12 mouse cellular contexts compared by ENCODE assay signal in genomic region chr10:70655828-70656227, GRCm38 (mm10). TPM values are rescaled to one million over a fixed set of nuclear protein-coding genes. Genes with fewer than 3 reads are reported as not detected.
DNase-seq lines count a peak whose midpoint lies in the region; ATAC-seq and TF ChIP-seq lines count a peak whose summit lies in the region.
"Had no signal": no experiment of that assay in that cellular context is flagged by ENCODE, and none has a peak within 500 bp of the region (broad histone marks: within the 10 kb centered on the region; RNA-seq: fewer than 3 reads in every experiment).

Phyhipl (minus strand) TSS chr10:70655965.

- 73% methylated on average over 7 of the region's 7 CpGs for WGBS in olfactory bulb, adult 2 months

- no peak within 1 kb of the TSS for H3K4me3 ChIP-seq in olfactory bulb, adult 2 months (ENCODE audit: insufficient read depth, low read depth, low read length)
- H3K4me3 ChIP-seq: lung, embryonic 15.5 days had no signal

- no peak within 1 kb of the TSS for H3K27ac ChIP-seq in olfactory bulb, adult 2 months (ENCODE audit: insufficient read depth, low read depth, low read length)
- H3K27ac ChIP-seq: lung, embryonic 15.5 days had no signal

- no peak for ATAC-seq in granulocyte monocyte progenitor cell, adult 5-6 weeks (replicated peaks; ENCODE audit: poor library complexity, severe bottlenecking)

- TF ChIP-seq CTCF in olfactory bulb, adult 2 months (IDR thresholded peaks at IDR 0.05; ENCODE audit: insufficient read depth, low read depth, low read length), result no peak

- DNase-seq in retina, embryonic 14.5 days (ENCODE audit: low spot score), result peak; percentile 32
- no peak for DNase-seq in retina, postnatal 1 day
- peak; percentile 59 for DNase-seq in kidney, adult 18-20 months
- DNase-seq in left cerebral cortex, postnatal 10 days (ENCODE audit: extremely low spot score in 1 of 2, low spot score in 2 of 2), result no peak
- no peak for DNase-seq in lung, postnatal 10 days
- DNase-seq in frontal cortex, postnatal 36 days (ENCODE audit: low spot score in 2 of 2), result no peak
- DNase-seq: gastrocnemius, postnatal 25 days; heart, postnatal 4 days had no signal

- no peak for TF ChIP-seq POLR2A in olfactory bulb, adult 2 months (IDR thresholded peaks at IDR 0.05; ENCODE audit: insufficient read depth, low read depth, low read length)

- intact Hi-C loops in left cerebral cortex, postnatal 10 days (cut with DNase I), result no loop called here

- H3K4me1 ChIP-seq in olfactory bulb, adult 2 months (ENCODE audit: control insufficient read depth, insufficient read depth, low read length), result peaks cover 2% of the 10 kb centered on the region; the same call in 1 of the 2 replicates
- H3K4me1 ChIP-seq: lung, embryonic 15.5 days had no signal

RNA-seq across cellular contexts. Expression of gene Phyhipl, which starts in this region (rescaled TPM):
- total RNA-seq in left cerebral cortex, postnatal 10 days (2021), result 100 to 1,000 TPM; 209 to 221 TPM
- polyA plus RNA-seq in olfactory bulb, adult 2 months (2012; ENCODE audit: insufficient read depth, insufficient read length, low replicate concordance, missing spikeins), result not detected in 2 replicates
- total RNA-seq in granulocyte monocyte progenitor cell, adult 5-6 weeks (2014; fragmentation: Nextera tagmentation), result not detected in 2 replicates
- total RNA-seq in granulocyte monocyte progenitor cell, adult 5-6 weeks (2017), result not detected in 2 replicates
- total RNA-seq: common myeloid progenitor, adult 5-6 weeks had no signal

Comparison
In these comparisons a context has a peak if more than half of its experiments do, and no peak if none do; other contexts are left out.
1. RNA of gene Phyhipl (total RNA-seq): 209 to 221 TPM in left cerebral cortex, postnatal 10 days; not detected in granulocyte monocyte progenitor cell, adult 5-6 weeks; every median in the first group is over 100 times any median in the second.
2. DNase-seq: peak in retina, embryonic 14.5 days (single experiment) and kidney, adult 18-20 months (single experiment); none in retina, postnatal 1 day (single experiment), left cerebral cortex, postnatal 10 days (0 of 2), lung, postnatal 10 days (single experiment) and frontal cortex, postnatal 36 days (0 of 2).